Mouse (Mus musculus) heart, postnatal 14 days (tissue): ENCODE results near the gene Phxr2. TPM values are rescaled to one million over a fixed set of nuclear protein-coding genes. Genes with fewer than 3 reads are reported as not detected.
A peak's percentile ranks its signal among the peaks of the same experiment; 100 is the strongest.
"Not testable (repeated sequence)": the region's sequence is repeated elsewhere in the genome, so short reads cannot be mapped to it uniquely, and the experiment has no call there.

Source experiments
- DNase-seq, 2 experiments: peaks; one replicate each; pipeline ENCODE4 v3.0.0; 2021 to 2022
- intact Hi-C: fragments of 180-260 bp; cut with DNase I; formaldehyde crosslinking; loops from one replicate; pipeline ENCODE4 v1.15.1; 2025
- long read RNA-seq, 2 experiments: library from polyadenylated mRNA; stranded (forward); transcript quantifications; one replicate each; pipeline ENCODE4 v2.0.0; 2021
- total RNA-seq, 2 experiments: library from RNA; stranded (reverse); gene quantifications; 2 replicates each; pipeline ENCODE4 v1.2.3; 2021

Gene Phxr2
- total RNA-seq: not detected
- long read RNA-seq, experiment 1: 0 reads
- long read RNA-seq, experiment 2: 0 reads

- intact Hi-C loops: no loop called here
- DNase-seq: no peak
Observed at GRCm38 (mm10) chr10:99126225-99126624, at the start of gene Phxr2. TSS of gene Phxr2 (minus strand) at chr10:99126325.

DNA sequence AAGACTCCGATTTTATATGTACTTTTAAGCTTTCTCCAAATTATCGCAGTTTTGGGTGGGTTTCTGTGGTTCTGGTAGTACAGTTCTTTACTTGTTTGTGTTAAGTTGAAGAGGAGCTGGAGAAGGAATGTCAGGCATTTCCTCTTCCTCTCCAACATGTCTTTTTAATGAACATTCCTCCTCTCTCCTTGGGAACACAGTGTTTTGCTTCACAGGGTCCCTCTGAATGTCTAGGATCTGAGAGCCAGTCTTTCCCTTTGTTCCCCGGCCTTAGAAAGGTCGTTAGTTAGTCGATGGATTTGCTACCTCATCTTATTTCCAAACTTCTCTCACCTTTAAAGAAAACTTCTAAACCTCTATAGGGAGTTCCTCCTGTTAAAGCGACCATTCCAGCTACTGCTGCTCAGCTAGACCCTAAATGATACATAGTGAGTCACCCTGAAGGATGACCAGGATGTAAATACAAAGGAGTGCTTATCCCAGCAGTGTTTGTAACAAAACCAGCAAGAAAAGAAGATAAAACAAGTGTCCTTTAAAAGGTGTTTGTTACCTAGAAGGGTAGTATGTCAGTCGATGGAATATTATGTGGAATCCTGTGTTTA lies 46.9 kb upstream of the Phxr2 start:
- DNase-seq: no peak
- intact Hi-C loops: loop anchor here (2.0 kb wide), 1 partner anchor 88 kb away; no protein-coding TSS in a partner anchor

- peak; percentile 58 to 66 for DNase-seq
- intact Hi-C loops: loop anchor here (2.0 kb wide), 1 partner anchor 89 kb away; no protein-coding TSS in a partner anchor
Observed at GRCm38 (mm10) chr10:99171961-99172497, 45.9 kb upstream of the Phxr2 start.

GRCm38 (mm10) chr10:99169765-99170129 lies 43.6 kb upstream of the Phxr2 start:
- intact Hi-C loops: loop anchor here (2.0 to 5.0 kb wide), 6 partner anchors 31 to 358 kb away; no protein-coding TSS in a partner anchor
- DNase-seq: peak; percentile 41 to 47

GRCm38 (mm10) chr10:99168840-99169764 lies 43.0 kb upstream of the Phxr2 start:
- DNase-seq: peak in 1 of 2 experiments; percentile 37
- intact Hi-C loops: loop anchor here (2.0 to 5.0 kb wide), 6 partner anchors 32 to 358 kb away; no protein-coding TSS in a partner anchor

GRCm38 (mm10) chr10:99168404-99168803 lies 42.3 kb upstream of the Phxr2 start:
- intact Hi-C loops: loop anchor here (2.0 to 5.0 kb wide), 6 partner anchors 32 to 359 kb away; no protein-coding TSS in a partner anchor
- peak in 1 of 2 experiments; percentile 39 for DNase-seq

GRCm38 (mm10) chr10:99166392-99166791 lies 40.3 kb upstream of the Phxr2 start:
- no peak for DNase-seq
- intact Hi-C loops: loop anchor here (1.0 to 5.0 kb wide), 5 partner anchors 246 to 411 kb away; no protein-coding TSS in a partner anchor

DNA sequence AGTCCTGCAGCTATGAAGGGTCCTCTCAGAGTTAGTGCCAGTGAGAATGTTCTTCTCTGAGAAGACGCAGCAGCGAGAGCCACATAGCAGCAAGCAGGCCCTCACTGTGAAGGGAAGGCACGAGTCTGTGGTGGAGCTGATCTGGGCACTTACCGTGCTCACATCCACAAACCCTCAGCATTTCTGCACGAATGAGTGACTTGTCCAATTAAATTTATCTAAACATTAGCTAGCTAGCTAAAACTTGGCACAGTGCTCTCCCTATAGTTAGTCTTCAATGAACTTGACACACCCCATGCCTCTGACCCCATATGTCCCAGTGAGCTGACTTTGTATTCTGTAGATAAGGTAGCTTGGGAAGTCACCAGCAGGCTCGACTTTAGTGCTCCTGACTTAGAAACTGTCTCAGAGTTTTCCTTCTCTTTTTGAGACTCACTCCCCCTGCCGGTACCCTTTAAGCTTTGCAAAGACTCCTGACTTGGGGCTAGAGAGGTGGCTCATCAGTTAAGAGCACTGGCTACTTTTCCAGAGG lies 39.7 kb upstream of the Phxr2 start:
- intact Hi-C loops: loop anchor here (1.0 to 5.0 kb wide), 5 partner anchors 246 to 411 kb away; no protein-coding TSS in a partner anchor
- DNase-seq: peak in 1 of 2 experiments; percentile 30

GRCm38 (mm10) chr10:99164871-99165477 lies 38.8 kb upstream of the Phxr2 start:
- DNase-seq: peak in 1 of 2 experiments; percentile 32
- intact Hi-C loops: loop anchor here (5.0 kb wide), 4 partner anchors 247 to 362 kb away; no protein-coding TSS in a partner anchor

DNA sequence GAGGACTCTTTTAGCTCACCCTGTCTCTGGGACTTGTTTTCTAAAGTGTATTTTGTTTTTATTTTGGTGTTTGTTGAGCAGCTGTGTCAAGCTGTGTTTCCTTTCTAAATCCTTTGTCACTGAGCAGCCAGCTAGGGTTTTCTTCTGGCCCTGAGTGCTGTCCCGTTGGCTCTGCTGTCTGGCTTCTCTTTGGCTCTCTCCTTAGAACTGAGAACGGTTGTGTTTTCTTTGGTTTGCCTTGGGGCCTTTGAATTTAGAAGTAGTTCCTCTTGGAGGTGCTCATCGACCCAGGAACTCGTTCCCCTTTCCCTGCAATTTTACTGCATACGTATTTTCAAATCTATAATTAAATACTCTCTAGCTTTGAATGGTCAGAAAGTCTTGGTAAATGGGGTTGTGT lies 36.9 kb upstream of the Phxr2 start:
- no peak for DNase-seq
- intact Hi-C loops: no loop called here

GRCm38 (mm10) chr10:99161987-99162582 lies 36.0 kb upstream of the Phxr2 start:
- intact Hi-C loops: loop anchor here (1.0 kb wide), 1 partner anchor 453 kb away; no protein-coding TSS in a partner anchor
- DNase-seq: peak in 1 of 2 experiments; percentile 49

- intact Hi-C loops, DNase-seq: not testable (repeated sequence)
Observed at GRCm38 (mm10) chr10:99157697-99158096, 31.6 kb upstream of the Phxr2 start.

DNA sequence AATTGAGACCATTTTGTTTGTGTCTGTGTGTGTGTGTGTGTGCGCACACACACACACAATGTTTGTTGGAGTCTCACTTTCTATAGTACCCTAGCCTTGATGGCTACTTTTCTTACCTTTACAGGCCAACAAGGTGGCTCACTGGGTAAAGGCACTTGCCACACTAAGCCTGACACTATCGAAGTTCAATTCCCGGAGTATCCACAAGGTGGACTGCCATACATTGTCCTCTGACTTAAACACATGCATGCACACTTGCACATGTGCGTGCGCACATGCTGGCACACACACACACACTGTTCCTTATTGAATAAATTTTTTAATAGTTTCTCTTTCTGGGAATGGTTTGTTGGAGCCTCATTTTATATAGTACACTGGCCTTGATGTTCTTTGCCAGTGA lies 30.7 kb upstream of the Phxr2 start:
- DNase-seq: no peak
- intact Hi-C loops: no loop called here

GRCm38 (mm10) chr10:99154635-99155034 lies 28.5 kb upstream of the Phxr2 start:
- no peak for DNase-seq
- intact Hi-C loops: loop anchor here (5.0 kb wide), 1 partner anchor 47 kb away; the partner anchor contains the start of genes Galnt4 and Poc1b

DNA sequence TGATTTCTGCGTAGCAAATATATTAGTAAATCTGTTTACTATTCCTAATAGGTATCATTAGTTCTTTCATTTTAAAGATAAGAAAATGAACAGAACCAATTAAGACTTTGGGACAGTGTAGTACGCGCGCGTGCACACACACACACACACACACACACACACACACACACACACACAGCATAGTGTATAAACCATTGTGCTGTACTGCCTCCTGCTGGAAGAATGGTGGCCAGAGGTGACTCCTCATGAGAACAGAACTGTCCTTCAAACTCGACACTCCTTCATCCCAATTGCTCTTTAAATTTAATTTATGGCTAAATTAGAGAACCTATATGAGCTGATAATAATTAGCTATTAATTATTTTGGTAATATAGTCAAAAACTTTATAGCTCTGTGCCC lies 25.9 kb upstream of the Phxr2 start:
- DNase-seq: no peak
- intact Hi-C loops: loop anchor here (5.0 kb wide), 1 partner anchor 45 kb away; the partner anchor contains the start of genes Galnt4 and Poc1b

GRCm38 (mm10) chr10:99151580-99151979 lies 25.5 kb upstream of the Phxr2 start:
- DNase-seq: no peak
- intact Hi-C loops: loop anchor here (5.0 kb wide), 1 partner anchor 44 kb away; the partner anchor contains the start of genes Galnt4 and Poc1b

DNA sequence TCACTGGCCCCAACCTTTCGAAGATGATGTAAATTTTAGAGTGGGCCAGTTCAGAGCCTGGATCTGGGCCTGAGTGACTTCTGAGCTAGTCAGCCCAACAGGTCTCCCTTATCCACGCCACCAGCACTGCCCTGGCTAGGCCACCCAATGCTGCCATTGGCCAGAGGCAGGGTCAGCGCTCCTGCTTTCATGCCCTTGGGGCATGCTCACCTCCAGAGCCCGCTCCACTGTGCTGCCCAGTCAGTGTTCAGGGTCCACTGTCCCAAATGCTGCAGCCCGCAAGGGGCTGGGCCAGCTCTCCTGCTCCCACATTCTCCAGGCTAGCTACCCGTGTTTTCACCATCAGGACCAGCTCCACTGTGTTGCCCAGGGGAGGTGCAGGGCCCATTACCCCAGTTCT lies 23.9 kb upstream of the Phxr2 start:
- intact Hi-C loops: loop anchor here (5.0 kb wide), 1 partner anchor 43 kb away; the partner anchor contains the start of genes Galnt4 and Poc1b
- DNase-seq: no peak

DNA sequence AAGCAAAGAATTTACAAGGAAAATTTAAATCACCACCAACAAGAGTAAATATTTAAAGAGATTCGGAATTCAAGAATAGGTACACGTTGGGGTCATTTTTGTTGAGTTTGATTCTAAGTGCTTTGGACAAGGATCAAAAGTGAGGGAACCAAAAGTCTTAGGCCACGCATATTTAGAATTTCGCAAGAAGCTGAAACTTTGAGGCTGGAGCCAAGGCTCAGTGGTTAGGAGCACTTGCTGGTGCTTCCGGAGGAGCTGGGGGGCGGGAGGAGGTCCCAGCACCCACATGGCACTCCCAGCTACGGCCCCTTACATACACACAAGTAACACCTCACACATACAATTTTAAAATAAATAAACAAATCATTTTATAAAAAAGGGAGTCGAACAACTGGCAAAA lies 20.5 kb upstream of the Phxr2 start:
- intact Hi-C loops: no loop called here
- DNase-seq: no peak

DNA sequence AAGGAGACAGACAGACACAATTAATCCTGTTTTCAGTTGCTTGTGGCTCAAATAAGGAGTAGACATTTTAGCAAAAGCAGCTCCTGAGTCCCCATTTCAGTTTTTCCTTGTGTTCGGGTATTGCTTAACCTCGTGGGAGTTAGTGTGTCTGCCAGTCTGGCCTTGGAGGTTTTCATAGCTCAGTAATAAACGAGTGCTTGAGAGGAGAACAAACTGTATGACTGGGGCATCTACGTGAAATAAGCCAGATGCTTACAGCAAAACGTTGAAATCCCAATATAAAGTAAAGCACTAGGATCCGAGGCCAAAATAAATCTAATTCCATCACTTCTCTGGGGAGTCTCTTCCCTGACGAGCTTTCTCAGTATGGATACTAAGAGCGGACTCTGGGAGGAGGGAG lies 19.5 kb upstream of the Phxr2 start:
- no peak for DNase-seq
- intact Hi-C loops: no loop called here
